Mouse (Mus musculus) adrenal gland, adult 8-10 months (tissue): ENCODE results near the gene Myl6b. TPM values are rescaled to one million over a fixed set of nuclear protein-coding genes. Genes with fewer than 3 reads are reported as not detected.
"Not testable (repeated sequence)": the region's sequence is repeated elsewhere in the genome, so short reads cannot be mapped to it uniquely, and the experiment has no call there.

Experiments
- DNase-seq: peaks from one replicate; pipeline ENCODE4 v3.0.0; 2022
- total RNA-seq, 4 experiments: library from RNA; stranded (reverse); gene quantifications; 2 replicates each; pipeline ENCODE4 v1.2.4; 2022

Myl6b gene
- total RNA-seq, 4 experiments from 2014 or later, result 4.8 to 11.6 (median 7.9) TPM

- no peak for DNase-seq
Observed at GRCm38 (mm10) chr10:128493319-128493694, 5.2 kb downstream of the Myl6b start.

GRCm38 (mm10) chr10:128492633-128493311 is 5.7 kb downstream of the Myl6b start:
- peak; percentile 70 for DNase-seq

GRCm38 (mm10) chr10:128492051-128492450 is 6.4 kb downstream of the Myl6b start:
- DNase-seq, result not testable (repeated sequence)

GRCm38 (mm10) chr10:128491495-128491894 is 7.0 kb downstream of the Myl6b start:
- peak; percentile 47 for DNase-seq

- DNase-seq, result no peak
Observed at GRCm38 (mm10) chr10:128490912-128491311, 7.6 kb downstream of the Myl6b start.

- no peak for DNase-seq
Observed at GRCm38 (mm10) chr10:128490232-128490631, 8.3 kb downstream of the Myl6b start.

- DNase-seq, result no peak
Observed at GRCm38 (mm10) chr10:128489785-128490184, 8.7 kb downstream of the Myl6b start.

GRCm38 (mm10) chr10:128489380-128489779 is 9.1 kb downstream of the Myl6b start:
- DNase-seq, result no peak

GRCm38 (mm10) chr10:128488776-128489175 is 9.7 kb downstream of the Myl6b start:
- DNase-seq, result no peak

GRCm38 (mm10) chr10:128487861-128488712 is 10.4 kb downstream of the Myl6b start:
- no peak for DNase-seq

- DNase-seq, result peak; percentile 61
Observed at GRCm38 (mm10) chr10:128486370-128486769, 12.1 kb downstream of the Myl6b start.

- no peak for DNase-seq
Observed at GRCm38 (mm10) chr10:128474366-128474765, 24.1 kb downstream of the Myl6b start.

GRCm38 (mm10) chr10:128460270-128460630 is 38.2 kb downstream of the Myl6b start:
- no peak for DNase-seq

GRCm38 (mm10) chr10:128459409-128460269 is 38.8 kb downstream of the Myl6b start:
- DNase-seq, result no peak

GRCm38 (mm10) chr10:128458719-128459408 is 39.6 kb downstream of the Myl6b start, which contains the start of gene Smarcc2:
Gene Smarcc2 (plus strand): TSS chr10:128459248.
- DNase-seq, result peak; percentile 66

- peak; percentile 87 for DNase-seq
Observed at GRCm38 (mm10) chr10:128458348-128458718, 40.2 kb downstream of the Myl6b start.

GRCm38 (mm10) chr10:128457676-128458075 is 40.8 kb downstream of the Myl6b start:
- no peak for DNase-seq

- DNase-seq, result no peak
Observed at GRCm38 (mm10) chr10:128455280-128455679, 43.2 kb downstream of the Myl6b start.

- no peak for DNase-seq
Observed at GRCm38 (mm10) chr10:128454471-128454870, 44.0 kb downstream of the Myl6b start.

- DNase-seq, result no peak
Observed at GRCm38 (mm10) chr10:128451014-128451413, 47.5 kb downstream of the Myl6b start.

GRCm38 (mm10) chr10:128445407-128445806 is 53.1 kb downstream of the Myl6b start:
- no peak for DNase-seq

GRCm38 (mm10) chr10:128444354-128444753 is 54.1 kb downstream of the Myl6b start:
- DNase-seq, result no peak
